Mouse (Mus musculus) urinary bladder, postnatal 14 days (tissue): ENCODE measurements around the gene Irf3.

ENCODE experiments used
- DNase-seq: peaks from one replicate; pipeline ENCODE4 v3.0.0; 2021; ENCODE audit warnings: low spot score

Gene Irf3

DNA sequence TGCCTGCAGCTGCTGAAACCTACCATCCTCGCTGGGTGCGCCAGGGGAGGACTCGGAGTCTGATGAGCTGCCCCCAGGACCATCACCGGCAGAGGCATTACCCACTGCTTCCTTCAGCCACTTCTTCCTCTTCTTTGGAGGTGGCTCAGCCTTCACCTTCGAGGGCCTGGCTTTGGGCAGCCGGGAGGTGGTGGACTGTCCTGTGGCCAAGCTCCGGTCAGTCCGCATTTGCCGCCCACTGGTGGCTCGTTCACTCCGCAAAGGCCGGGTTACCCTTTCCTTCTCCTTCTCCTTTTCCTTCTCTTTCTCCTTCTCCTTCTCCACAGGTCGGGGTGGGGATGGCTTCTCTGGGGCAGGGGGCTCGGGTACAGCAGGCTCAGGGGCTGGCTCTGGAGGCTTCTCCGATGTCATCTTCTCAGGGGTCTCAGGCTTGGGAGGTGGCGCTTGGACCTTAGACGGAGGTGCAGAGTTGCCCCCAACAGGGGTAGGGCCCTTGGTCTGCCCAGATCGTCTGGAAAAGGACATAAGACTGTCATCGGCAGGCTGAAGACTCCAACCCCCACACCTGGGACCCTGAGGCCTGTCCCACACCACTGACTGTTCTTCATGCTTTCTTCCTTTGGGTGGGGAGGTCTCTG, 36.4 kb downstream of the Irf3 start:
- DNase-seq, result no peak

DNA sequence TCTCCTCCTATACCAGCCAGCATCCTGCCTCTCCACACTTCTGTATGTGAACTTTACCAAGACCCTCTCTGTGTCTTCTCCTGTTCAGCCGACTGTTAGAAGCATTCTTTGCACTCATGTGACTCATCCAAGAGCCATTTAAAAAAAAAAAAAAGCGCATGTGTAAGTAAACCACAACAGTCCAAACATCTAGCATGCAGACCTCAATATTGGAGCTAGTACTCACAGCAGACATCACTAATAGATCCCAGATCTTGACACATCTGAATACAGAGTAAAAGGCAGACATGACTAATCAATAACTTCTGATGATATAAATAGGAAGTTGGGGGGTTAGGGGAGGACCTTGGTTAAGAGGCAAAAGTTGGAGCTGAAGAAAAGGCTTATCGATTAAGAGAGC, 38.2 kb downstream of the Irf3 start:
- no peak for DNase-seq

DNA sequence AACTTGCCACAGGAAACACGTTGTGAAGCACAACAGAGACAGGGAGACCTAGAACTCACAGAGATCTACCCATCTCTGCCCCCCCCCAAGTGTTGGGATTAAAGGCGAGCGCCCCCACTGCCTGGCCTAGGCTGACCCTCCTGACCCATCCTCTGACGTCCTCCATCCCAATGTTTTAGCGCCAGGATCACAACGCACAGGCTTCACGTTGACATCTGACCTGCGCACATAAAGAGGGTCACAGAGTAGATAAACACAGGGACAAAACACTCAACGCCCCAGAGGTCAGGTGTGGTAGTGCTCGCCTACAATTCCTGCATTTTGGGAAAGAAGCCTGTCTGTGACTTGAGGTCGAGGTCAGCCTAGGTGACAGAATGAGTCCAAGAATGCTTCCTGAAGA, 39.3 kb downstream of the Irf3 start:
- no peak for DNase-seq

DNA sequence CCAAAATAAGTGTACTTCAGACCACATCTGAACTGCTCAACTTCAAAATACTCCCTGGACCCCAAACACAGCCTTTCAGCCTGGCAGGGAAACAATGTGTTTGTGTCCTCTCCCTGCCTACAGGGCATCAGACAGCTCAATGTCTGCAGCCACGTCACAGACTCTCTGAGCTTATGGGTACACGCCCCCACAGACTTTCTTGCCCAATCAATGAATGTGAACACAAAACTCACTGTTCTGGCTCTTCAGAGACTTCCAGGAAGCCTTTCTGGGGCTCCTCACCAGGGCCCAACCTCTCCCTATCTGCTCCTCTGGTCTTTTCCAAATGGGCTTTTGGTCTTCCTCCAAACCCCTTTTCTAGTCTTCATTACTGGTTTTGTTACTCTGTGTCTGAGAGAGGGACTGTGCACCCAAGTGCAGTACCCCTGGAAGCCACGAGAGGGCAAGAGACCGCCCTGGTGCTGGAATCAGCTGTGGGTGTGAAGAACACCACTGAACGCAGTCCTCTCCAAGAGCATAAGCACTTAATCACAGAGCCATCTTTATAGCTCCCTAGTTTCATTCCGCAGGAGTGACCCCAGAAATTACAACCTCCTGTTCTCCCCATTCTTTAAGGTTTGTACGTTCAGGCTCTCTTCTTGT, 40.4 kb downstream of the Irf3 start:
- DNase-seq, result peak; percentile 64

DNA sequence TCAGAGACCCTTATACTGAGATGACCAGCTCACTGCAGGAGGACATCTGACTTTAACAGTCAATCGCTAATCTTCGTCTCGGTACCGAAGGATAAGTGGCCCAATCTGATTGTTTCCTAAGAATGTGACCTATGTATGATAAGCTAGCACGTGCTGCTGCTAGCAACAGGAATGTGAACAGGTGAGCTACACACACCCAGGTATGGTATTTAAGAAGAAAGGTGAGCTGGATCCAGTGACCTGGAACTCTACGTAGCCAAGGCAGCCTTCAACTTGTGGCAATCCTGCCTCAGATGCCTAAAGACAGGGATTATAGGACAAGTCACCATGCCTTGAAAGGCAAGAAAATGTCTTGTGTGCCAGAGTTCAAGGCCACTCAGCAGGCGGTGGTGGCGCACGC, 41.0 kb downstream of the Irf3 start:
- DNase-seq, result no peak

DNA sequence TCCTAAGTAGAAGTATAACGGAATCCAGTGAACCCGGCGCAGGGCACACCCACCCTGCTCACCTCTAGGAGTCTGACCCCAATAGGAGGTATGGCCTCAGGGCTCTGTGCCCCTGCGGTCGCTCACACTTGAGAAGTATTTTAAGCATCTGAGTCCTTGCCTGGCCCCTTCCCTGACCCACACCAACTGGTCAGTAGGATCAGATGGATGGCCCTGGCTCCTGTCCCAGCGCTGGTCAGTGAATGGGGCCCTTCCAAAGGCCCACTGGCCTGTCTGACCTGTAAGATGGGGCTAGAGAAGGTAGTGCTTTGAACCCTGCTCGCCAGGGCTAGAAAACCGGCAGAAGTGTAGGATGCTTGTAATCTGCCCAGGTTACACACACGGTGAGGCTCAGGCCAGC, 43.4 kb downstream of the Irf3 start:
- DNase-seq, result no peak

DNA sequence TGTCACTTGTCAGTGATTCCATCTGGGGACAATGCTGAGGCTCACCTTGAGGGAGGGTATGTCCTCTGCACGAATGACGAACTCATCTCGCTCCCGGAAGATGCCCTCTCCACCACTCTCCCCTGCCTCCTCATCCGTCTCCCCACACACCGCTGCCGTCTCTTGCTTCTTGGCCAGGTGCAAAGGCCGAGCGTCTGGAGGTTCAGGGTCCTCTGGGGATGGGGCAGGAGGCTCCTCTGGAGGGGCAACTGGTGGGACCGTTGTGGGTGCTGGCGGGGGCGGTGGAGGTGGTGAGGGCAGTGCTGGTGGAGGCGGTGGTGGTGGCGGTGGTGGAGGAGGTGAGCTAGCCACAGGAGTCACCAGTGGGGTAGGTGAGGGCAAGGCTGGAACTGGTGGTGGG, 45.9 kb downstream of the Irf3 start:
- no peak for DNase-seq

DNA sequence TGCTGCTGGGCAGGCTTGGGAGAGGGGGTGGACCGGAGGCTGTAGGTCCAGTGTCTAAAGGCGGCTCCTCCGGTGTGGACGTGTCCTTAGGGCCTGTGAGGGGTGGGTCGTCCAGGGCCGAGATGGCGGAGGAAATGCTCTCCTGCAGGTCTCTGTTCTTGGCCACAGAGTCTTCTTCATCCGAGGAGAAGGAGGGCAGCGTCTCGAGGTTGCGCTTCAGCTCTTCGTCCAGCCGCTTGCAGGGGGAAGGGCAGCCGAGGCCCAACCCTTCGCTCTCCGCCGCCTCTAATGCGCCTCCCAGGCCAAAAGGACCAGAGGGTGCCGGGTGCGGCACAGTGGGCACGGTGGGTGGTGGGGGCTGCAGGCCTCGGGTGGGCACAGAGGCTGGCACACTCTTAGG, 48.3 kb downstream of the Irf3 start:
- DNase-seq, result no peak

DNA sequence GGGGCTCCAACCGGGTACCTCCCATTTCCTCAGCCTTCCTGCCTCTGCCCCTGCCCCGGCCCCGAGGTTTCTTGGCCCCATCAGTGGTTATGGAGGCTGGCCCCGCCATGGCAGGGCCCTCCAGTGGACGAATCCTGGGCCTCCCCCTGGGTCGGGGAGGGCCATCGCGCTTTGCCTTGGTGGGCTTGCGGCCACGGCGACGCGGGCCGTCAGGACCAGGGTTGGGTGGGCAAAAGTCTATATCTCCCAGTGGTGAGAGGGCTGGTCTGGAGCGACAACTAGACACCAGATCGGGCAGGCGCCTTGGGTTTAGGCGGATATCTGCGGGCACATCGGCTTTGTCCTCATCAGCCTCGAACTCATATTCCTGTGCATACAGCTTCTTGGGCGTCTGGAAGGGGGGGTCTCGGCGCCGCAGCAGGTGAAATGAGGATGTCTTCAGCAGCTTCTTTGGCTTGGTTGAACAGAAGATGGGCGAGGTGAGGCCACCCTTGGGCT, 49.5 kb downstream of the Irf3 start:
- DNase-seq, result no peak

DNA sequence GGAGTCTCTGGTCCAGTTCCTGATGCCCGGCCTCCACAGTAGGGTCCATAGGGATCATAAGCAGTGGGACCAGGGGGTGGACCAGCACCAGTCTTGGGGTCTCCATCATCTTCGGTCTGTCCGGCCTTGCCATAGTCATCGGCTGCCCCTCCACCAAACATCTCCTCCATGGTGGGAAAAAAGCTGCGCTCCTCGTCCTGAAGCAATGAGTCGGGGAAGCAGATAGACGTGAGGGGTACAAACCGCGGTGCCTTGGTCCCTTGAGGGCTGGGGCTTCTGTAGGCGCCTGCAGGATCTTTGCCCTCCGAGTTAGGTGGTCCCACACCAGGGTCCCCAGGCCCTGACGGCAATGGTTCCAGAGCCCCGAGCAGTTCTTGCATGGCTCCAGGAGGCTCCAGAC, 50.0 kb downstream of the Irf3 start:
- DNase-seq, result no peak

DNA sequence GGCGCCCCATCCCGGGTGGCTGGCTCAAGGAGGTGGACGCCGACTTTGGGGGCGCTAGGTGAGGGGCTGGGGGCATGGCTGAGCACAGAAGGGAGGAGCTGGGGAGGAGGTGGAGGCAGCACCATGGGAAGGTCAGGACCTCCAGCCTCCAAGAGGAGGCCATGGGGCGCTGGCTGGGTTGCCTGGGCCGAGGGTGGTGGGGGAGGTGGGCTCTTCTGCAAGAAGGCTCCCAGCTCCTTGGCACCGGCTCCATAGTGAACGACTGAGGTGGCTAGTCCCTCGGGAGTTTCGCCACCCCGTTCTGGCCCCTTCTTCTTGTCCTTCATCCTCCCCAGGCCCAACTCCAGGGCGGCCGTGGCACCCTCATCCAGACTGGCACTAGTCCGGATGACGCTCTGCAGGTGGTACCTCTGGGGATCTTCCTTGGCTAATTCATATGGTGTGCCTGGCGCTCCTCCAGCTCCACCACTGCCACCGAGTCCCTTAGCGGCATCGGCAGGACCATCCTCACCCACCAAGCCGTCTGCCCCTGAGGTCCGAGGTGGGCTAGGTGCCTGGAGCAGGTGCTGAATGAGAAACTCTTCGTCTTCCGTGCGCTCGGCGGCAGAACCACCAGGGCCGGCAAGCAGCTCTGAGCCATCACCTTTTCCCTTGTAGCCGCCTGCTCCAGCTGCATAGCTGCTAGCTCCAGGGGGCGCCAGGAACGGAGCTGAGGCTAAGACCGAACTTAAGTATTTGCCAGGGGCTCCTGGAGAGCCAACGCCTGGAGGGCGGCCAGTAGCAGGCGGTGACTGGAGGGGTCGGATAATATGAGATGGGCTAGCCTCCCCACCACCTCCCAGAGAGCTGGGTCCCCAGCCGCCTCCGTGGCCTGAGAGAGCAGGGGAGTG, 50.8 kb downstream of the Irf3 start:
- DNase-seq, result no peak

DNA sequence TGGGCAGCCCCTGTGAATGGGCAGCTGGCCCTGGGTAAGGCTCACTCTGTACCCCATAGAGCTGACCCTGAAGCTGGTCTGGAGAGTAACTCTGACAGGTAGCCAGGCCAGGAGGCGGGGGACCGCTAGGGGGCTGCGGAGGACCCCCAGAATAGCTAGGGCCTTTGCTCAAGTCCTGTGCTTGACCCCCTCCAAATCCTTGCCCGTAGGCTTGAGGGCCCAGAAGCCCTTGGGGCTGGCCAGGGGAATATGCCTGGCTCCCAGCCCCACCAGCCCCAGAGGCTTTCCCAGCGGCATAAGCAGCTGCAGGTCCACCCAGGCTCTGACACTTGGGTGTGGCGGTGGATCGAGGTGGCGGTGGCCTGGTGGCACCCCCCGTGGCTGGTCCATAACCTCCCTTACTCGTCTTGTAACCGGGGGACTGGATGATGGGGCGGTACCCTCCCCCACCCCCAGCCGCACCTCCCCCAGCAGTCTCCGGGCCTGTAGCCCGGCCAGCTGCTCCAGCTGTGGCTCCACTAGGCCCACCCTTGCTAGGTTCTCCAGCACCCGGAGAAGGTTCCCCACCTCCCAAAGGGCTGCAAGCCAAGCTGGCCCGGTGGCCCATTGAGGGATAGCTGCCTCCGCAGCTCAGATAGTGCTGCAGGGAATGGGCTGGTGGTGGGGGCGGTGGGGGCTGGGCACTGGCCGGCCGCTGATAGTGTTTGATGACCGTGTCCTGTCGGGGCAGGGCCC, 51.6 kb downstream of the Irf3 start:
- DNase-seq, result no peak

DNA sequence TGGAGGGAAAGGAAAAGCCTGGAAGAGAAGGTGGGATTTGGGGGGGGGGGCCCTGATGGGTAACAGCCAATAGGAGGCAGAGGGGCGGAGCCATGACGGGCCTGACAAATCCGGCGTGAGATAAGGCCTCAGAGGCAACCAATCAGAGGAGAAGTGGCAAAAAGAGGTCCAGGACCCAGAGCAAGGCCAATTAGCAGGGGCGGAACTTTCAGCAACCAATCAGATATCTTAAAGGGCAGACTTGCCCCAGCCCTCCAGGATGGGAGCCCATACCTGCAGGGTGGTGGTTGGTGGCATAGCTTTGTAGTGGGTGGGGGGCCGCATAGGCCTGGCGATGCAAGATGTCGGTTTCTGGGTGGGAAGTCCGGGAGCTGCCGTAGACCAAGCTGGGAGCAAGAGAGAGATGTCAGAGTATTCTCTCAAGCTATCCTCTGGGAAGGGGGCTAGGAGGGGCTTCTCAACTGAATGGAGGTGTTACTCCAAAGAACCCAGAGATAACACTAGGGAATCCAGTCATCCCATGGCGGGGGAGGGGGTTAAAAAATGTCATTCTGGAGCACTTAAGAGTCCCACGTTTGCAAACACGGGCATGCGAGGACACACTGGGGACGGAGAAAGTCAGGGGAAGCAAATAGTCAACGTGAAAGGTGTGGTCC, 53.6 kb downstream of the Irf3 start:
- DNase-seq, result peak; percentile 59

DNA sequence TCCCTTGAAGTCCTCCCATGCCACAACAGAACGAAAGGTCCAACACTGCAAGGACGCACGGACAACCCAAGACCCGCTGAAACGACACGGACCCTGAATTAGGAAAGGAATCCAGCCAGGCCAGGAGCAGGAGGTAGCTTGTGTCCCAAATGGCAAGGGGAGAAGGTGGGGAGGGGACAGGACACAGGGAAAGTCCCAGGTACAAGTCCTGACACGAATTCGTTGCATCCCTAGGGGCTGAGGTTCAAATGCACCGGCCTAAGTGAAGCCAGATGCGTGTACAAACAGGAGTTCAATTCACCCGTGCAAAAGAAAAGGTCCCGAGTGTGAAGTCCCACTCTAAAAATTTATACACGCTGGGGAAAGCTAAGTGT, 54.1 kb downstream of the Irf3 start:
- no peak for DNase-seq
